7 mouse cellular contexts compared by ENCODE assay signal in genomic region chr2:26483230-26483869, GRCm38 (mm10). TPM values are rescaled to one million over a fixed set of nuclear protein-coding genes. Genes with fewer than 3 reads are reported as not detected.
DNase-seq lines count a peak whose midpoint lies in the region; ATAC-seq and TF ChIP-seq lines count a peak whose summit lies in the region.

No protein-coding gene starts in this region.

- H3K27ac ChIP-seq in hindbrain, postnatal 0 days: peak overlapping the region; percentile 37; the same call in 1 of the 2 replicates
- H3K27ac ChIP-seq in midbrain, embryonic 15.5 days: peak overlapping the region; percentile 16

- DNase-seq in hindbrain, postnatal 0 days (ENCODE audit: low spot score): no peak
- DNase-seq in right cerebral cortex, postnatal 14 days: no peak
- no peak for DNase-seq in retina, embryonic 14.5 days (ENCODE audit: low spot score)
- DNase-seq in kidney, postnatal 10 days: no peak

- TF ChIP-seq CTCF in hindbrain, postnatal 0 days (IDR thresholded peaks at IDR 0.05; ENCODE audit: low read depth): no peak

- ATAC-seq in CD4-positive, CD25-positive, alpha-beta regulatory T cell, adult 4 months: peak; percentile 83
- peak; percentile 76 for ATAC-seq in activated CD4-positive, CD25-positive, alpha-beta regulatory T cell, adult 4 months
- ATAC-seq in hindbrain, postnatal 0 days: no peak
- no peak for ATAC-seq in midbrain, embryonic 15.5 days (replicated peaks)

- WGBS in hindbrain, postnatal 0 days: 45% methylated on average over 13 of the region's 13 CpGs
- WGBS in midbrain, embryonic 15.5 days: 68% methylated on average over 13 of the region's 13 CpGs

- H3K4me2 ChIP-seq in hindbrain, postnatal 0 days (ENCODE audit: low read depth, low read length): no peak overlapping the region
- no peak overlapping the region for H3K4me2 ChIP-seq in midbrain, embryonic 15.5 days

- H3K9ac ChIP-seq in hindbrain, postnatal 0 days (replicated peaks; ENCODE audit: low read length): no peak overlapping the region; the same call in 1 of the 2 replicates
- no peak overlapping the region for H3K9ac ChIP-seq in midbrain, embryonic 15.5 days

- H3K27me3 ChIP-seq in hindbrain, postnatal 0 days (ENCODE audit: insufficient read depth, low read length): no peaks in the 10 kb centered on the region
- H3K27me3 ChIP-seq in midbrain, embryonic 15.5 days (replicated peaks): no peaks in the 10 kb centered on the region

- H3K4me1 ChIP-seq in hindbrain, postnatal 0 days (ENCODE audit: insufficient read depth, low read length): peaks cover 41% of the 10 kb centered on the region
- peaks cover 77% of the 10 kb centered on the region for H3K4me1 ChIP-seq in midbrain, embryonic 15.5 days

- H3K36me3 ChIP-seq in hindbrain, postnatal 0 days (ENCODE audit: insufficient read depth, low read length): peaks cover 3% of the 10 kb centered on the region; the same call in 1 of the 2 replicates
- H3K36me3 ChIP-seq in midbrain, embryonic 15.5 days (replicated peaks): no peaks in the 10 kb centered on the region

- H3K9me3 ChIP-seq in hindbrain, postnatal 0 days (ENCODE audit: low read length): no peaks in the 10 kb centered on the region
- H3K9me3 ChIP-seq in midbrain, embryonic 15.5 days: no peaks in the 10 kb centered on the region

- H3K4me3 ChIP-seq in hindbrain, postnatal 0 days (ENCODE audit: low read length): no peak overlapping the region
- H3K4me3 ChIP-seq in midbrain, embryonic 15.5 days: no peak overlapping the region

RNA-seq across cellular contexts. Expression of gene Notch1, which starts 33.1 kb away (rescaled TPM):
- polyA plus RNA-seq in CD4-positive, CD25-positive, alpha-beta regulatory T cell, adult 4 months (2017; shearing (Covaris generic)): 10 to 100 TPM; 21.9 to 33.0 TPM
- 10 to 100 TPM; 22.2 to 28.7 TPM for polyA plus RNA-seq in activated CD4-positive, CD25-positive, alpha-beta regulatory T cell, adult 4 months (2017; shearing (Covaris generic))
- total RNA-seq in hindbrain, postnatal 0 days (2014; rRNA removed): 75.2 and 75.9 TPM in 2 replicates
- polyA plus RNA-seq in hindbrain, postnatal 0 days (2015; fragmentation: Nextera tagmentation; extraction: Ambion mirVana): 9.2 and 10.0 TPM in 2 replicates
- 15.6 and 17.6 TPM in 2 replicates for polyA plus RNA-seq in midbrain, embryonic 15.5 days (2015; fragmentation: Nextera tagmentation; extraction: Ambion mirVana)

RNA-seq across cellular contexts. Expression of gene Sec16a, which starts 38.3 kb away (rescaled TPM):
- 10 to 100 TPM; 24.8 to 31.7 TPM for polyA plus RNA-seq in CD4-positive, CD25-positive, alpha-beta regulatory T cell, adult 4 months (2017; shearing (Covaris generic))
- 10 to 100 TPM; 22.4 to 23.9 TPM for polyA plus RNA-seq in activated CD4-positive, CD25-positive, alpha-beta regulatory T cell, adult 4 months (2017; shearing (Covaris generic))
- 60.9 and 89.2 TPM in 2 replicates for total RNA-seq in hindbrain, postnatal 0 days (2014; rRNA removed)
- 9.9 and 10.5 TPM in 2 replicates for polyA plus RNA-seq in hindbrain, postnatal 0 days (2015; fragmentation: Nextera tagmentation; extraction: Ambion mirVana)
- 21.3 and 21.5 TPM in 2 replicates for polyA plus RNA-seq in midbrain, embryonic 15.5 days (2015; fragmentation: Nextera tagmentation; extraction: Ambion mirVana)

Comparison
In these comparisons a context has a peak if more than half of its experiments do, and no peak if none do; other contexts are left out.
1. ATAC-seq: peak in CD4-positive, CD25-positive, alpha-beta regulatory T cell, adult 4 months (single experiment) and activated CD4-positive, CD25-positive, alpha-beta regulatory T cell, adult 4 months (single experiment); none in hindbrain, postnatal 0 days (single experiment) and midbrain, embryonic 15.5 days (single experiment).